Mouse (Mus musculus): ENCODE results near the gene Camk1. TPM values are rescaled to one million over a fixed set of nuclear protein-coding genes. Genes with fewer than 3 reads are reported as not detected.
A peak's percentile ranks its signal among the peaks of the same experiment; 100 is the strongest.

The Camk1 gene
- total RNA-seq (2022): 10 to 100 TPM; 37.4 to 43.2 (median 40.5) TPM

DNA sequence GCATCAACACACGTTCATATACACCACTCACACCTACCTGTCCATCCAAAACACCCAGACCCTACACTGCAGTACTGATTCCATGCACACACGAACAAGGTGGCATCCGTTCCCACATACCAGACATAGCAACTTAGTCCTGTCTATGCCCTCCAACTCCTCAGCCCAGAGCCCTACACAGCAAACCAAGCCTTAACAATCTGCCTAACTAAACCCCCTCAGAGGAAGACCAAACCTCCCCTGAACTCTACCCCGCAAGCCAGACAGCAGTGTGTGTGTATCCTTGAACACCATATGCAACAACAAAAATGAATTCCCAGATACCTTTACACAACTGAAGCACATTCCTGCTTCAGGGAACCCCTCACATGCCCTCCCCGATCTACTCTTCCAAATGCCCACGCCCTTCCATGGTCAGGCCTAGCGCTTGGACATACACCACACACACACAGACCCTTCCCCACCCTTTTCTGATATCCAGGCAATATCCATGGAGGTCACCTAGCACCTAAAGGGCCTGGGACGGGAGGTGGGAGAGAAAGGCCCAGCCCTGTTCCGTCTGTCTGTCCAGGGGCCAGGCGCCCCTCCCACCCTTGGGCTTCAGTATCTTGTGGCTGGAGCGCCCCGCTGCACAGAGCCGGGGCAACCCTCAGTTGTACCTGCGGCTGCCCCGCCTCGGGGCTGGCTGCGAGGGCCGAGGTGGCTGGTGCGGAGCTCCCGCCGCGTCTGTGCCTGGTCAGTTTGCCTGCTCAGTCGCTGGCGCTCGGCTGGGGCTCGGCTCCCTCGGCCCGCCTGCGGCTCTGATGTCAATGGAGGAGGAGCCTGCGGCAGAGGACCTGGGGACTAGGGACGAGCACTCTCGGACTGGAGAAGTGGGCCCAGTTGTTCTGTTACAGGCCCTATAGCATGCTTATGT is at the start of gene Camk1:
TSS of gene Camk1 (minus strand) at position 808 of the 916 bp plus-strand sequence.
- DNase-seq (ENCODE audit: low spot score in 2 of 2): peak; percentile 76 to 80

DNA sequence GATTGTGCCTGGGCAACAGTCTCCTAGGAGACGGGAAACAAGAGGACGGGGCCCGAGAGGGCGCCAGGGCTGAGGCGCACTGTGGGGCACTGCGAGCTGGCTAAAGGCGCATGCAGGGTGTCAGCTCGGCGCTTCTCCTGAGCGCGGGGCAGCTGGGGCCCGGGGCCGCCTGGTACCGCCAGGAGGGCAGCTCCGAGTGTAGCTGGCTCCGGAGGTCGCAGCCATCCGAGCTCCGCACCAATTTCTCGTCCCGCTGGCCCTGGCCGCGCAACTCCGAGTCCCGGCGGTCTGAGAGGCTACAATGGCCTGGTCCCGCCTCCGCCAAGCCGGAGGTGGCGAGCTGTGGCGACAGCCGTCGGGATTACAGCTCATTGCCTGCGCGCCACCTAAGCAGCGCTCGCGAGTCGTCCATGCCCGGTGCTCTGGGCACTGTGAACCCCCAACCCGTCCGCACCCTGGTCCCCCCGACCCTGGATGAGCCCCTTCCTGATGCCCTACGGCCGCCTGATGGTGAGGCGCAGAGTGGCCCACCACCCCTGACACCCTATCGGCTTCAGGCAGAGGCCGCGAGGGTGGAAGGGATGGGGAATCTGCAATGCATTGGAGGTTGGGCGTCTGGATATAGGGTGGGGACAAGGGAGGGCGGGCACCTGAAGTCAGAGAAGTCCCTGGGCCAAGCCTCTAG is 48.7 kb upstream of the Camk1 start:
- DNase-seq (ENCODE audit: low spot score in 2 of 2): no peak

GRCm38 (mm10) chr6:113392015-113392386 is 48.2 kb upstream of the Camk1 start:
- no peak for DNase-seq (ENCODE audit: low spot score in 2 of 2)

DNA sequence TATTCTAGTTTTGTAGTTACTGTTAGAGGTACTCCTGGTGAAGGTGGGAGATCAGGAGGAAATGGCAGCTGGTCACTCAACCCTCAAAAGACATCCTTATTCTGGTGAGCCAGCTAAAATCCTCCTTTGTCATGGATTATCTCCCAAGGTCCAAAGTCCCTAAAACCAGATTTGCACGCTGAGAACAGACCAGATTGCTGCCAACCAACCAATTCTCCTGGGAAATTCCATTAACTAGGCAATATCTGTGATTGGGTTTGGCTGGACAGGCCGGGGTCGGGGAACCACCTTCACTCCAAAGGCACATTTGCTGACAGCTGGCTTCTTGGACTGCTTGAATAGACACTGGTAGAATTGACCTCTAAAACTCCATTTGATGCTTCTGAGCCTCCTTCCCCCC is 46.9 kb upstream of the Camk1 start:
- DNase-seq (ENCODE audit: low spot score in 2 of 2): no peak

- no peak for DNase-seq (ENCODE audit: low spot score in 2 of 2)
Observed at GRCm38 (mm10) chr6:113388960-113389359, 45.2 kb upstream of the Camk1 start, which contains the start of gene Ttll3. Gene Ttll3, plus strand, starts transcription at chr6:113389260.

GRCm38 (mm10) chr6:113386025-113386424 is 42.2 kb upstream of the Camk1 start:
- DNase-seq (ENCODE audit: low spot score in 2 of 2): no peak

DNA sequence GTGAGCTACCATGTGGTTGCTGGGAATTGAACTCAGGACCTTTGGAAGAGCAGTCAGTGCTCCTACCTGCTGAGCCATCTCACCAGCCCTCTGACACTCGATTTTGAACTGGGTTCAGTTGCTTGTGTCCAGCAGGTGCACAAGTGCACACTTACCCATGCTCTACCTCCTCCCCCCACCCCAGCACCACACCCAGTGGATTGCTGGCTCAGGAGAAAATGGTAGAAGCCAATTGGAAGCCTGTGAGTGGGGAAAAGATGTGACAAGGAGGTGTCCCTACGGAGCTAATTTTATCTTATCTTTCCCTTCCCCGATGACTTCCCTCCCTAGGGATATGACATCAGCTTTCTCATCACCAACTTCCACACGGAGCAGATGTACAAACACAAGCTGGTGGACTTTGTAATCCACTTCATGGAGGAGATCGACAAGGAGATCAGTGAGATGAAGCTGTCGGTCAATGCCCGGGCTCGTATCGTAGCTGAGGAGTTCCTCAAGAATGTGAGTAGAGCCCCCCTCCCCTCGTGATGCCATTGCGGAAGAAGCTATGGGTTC is 41.5 kb upstream of the Camk1 start:
- DNase-seq (ENCODE audit: low spot score in 2 of 2): no peak

DNA sequence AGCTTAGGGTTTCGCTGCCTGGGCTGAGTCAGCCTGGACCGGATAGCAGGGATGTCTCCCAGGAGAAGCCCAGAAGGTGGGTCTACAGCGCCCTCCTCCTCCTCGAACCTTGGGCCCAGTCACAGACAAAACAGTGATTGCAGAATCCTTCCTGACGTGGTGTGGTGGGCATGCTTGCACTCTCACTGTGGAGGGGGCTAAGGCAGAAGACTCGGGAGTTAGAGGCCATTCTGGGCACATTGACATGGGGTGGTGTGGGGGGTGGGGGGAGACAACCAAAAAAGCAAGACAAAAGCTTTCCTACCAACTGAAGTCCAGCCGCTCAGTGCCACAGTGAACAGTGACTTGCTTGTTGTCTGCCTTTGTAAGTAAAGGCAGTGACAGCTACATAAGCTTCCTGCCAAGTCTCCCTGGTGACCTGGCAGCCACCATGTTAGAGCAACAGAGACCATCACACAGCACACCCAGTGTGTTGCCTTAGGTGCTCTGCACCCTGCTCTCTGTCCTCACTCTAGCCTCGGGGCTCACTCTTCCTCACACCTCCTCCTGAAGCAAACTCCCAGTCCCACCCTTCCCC is 40.7 kb upstream of the Camk1 start:
- DNase-seq (ENCODE audit: low spot score in 2 of 2): no peak

DNA sequence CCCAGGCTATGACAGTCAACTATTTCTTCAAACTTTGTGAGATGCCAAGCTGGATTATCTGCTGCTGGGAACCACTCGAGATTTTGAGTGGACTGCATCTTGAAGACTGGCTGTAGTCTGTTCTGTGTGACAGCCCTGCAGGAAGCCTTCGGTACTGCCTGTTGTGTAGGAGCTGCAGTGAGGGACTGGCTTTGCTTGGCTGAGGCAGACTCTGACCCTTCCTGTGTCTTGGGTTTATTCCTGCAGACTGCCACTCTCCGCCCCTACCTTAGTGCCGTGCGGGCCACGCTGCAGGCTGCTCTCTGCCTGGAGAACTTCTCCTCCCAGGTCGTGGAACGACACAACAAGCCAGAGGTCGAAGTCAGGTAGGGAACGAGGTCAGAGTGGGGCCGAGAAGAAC is 36.7 kb upstream of the Camk1 start:
- no peak for DNase-seq (ENCODE audit: low spot score in 2 of 2)

DNA sequence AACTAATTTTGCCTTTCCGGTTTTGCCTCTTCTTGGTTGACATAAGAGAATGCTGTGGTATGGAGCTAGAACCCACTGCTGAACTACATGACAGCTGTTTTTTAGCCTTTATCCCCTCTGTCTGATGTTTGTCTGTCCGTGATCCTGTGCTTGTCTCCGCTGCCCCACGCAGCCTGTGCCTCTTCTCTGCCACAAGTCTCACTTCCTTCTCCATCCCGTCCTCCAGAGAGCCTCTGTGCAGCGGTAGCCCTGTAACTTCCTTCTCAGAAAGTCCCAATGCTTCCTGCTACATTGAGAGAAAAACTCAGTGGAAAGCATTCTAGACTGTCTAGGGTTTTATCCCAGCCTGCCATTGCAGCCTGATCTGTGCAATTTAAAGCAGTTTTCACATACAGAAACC is 35.5 kb upstream of the Camk1 start:
- no peak for DNase-seq (ENCODE audit: low spot score in 2 of 2)

- DNase-seq (ENCODE audit: low spot score in 2 of 2): peak; percentile 84 to 89
Observed at GRCm38 (mm10) chr6:113377496-113378385, 34.0 kb upstream of the Camk1 start, which contains the start of the genes Tada3 and Arpc4. Gene Tada3, minus strand, starts transcription at chr6:113377883. Gene Arpc4, plus strand, starts transcription at chr6:113378115.

- no peak for DNase-seq (ENCODE audit: low spot score in 2 of 2)
Observed at GRCm38 (mm10) chr6:113377172-113377495, 33.4 kb upstream of the Camk1 start.

- no peak for DNase-seq (ENCODE audit: low spot score in 2 of 2)
Observed at GRCm38 (mm10) chr6:113373491-113373890, 29.7 kb upstream of the Camk1 start.

DNA sequence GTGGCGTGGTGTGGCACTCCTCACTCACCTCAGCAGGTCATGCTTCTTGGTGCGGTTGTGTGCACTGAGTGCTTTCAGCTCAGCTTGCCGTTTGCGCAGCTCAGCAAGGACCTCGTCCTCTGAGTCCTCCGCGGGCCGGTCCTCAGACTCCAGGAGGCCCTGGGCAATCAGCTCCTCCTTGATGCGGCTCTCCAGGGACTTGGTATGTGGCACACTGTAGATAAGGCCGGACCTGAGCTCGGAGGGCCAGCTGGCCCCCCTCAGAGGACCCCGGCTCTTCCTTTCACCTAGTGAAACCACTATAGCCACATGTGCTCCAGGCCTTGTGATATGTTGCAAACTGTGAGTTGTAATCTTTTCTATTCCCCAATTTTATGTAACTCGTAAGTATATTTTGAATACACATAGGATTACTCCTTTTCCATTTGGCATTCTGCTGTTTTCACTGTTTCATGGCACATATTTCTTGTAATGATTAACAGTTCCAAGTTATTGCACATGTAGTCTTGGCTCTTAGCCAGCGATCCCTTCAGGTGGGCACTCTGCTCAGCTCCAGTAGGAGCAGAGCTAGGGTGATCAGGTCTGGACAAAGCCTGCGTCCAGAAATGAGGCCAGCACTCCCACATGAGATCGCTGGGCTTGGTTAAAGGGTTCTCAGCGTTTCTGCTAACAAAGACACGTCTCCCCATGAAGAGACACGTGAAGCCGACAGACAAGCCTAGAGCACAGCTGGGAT is 26.6 kb upstream of the Camk1 start:
- DNase-seq (ENCODE audit: low spot score in 2 of 2): no peak

DNA sequence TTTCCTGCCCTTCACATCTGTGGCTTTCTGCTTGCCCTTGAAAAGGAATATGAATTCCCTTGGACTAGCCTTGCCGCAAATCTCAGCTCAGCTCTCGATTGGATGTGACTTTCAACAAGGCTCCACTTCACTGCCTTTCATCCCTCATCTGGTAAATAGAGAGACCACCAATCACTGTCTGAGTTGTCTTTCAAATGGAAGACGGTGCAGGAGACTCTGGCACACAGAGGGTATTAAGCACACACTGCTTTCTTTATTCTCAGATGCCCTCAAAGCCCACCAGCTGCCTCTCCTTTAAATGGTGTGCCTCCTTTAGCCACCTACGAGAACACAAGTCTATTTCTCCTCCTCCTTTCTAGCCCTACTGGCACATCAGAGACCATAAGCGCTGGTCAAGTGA is 24.8 kb upstream of the Camk1 start:
- no peak for DNase-seq (ENCODE audit: low spot score in 2 of 2)

DNA sequence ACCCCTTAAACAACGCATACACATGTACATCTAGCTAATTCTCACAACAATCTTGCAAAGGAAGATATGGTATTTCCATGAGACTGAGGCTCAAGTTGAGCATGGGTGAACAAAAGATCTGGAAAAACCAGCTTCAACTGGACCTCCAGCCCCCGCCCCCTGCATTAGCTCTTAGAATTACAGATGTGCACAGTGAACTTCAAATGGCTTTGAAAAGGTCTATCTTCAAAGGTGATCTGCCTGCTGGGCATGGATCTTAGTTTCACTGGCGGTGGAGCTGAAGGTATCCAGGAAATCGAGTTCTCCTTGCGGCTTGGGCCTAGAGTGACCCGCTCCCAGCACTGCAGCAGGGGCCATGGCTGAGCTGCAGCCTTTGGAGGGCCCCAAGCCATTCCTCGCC is 24.3 kb upstream of the Camk1 start:
- DNase-seq (ENCODE audit: low spot score in 2 of 2): no peak

GRCm38 (mm10) chr6:113367574-113367973 is 23.8 kb upstream of the Camk1 start:
- DNase-seq (ENCODE audit: low spot score in 2 of 2): no peak

DNA sequence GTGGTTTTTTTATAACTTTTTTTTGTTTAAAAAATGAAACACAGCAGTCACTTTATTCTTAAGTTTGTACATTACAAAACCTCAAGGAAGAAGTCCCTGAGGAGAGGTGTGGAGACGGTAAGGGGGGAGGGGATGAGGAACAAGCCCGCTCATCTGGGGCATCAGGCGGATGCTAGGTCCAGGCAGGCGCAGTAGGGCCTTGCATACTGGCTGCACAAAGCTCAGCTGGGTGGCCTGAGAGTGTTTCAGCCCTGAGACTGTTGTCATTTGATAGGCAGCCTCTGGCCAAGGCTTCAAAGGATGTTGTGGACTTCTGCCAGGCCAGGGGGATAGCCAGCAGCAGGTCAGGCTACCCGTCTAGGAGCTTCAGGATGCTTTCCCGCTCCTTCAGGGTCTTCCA is 22.9 kb upstream of the Camk1 start:
- DNase-seq (ENCODE audit: low spot score in 2 of 2): no peak

DNA sequence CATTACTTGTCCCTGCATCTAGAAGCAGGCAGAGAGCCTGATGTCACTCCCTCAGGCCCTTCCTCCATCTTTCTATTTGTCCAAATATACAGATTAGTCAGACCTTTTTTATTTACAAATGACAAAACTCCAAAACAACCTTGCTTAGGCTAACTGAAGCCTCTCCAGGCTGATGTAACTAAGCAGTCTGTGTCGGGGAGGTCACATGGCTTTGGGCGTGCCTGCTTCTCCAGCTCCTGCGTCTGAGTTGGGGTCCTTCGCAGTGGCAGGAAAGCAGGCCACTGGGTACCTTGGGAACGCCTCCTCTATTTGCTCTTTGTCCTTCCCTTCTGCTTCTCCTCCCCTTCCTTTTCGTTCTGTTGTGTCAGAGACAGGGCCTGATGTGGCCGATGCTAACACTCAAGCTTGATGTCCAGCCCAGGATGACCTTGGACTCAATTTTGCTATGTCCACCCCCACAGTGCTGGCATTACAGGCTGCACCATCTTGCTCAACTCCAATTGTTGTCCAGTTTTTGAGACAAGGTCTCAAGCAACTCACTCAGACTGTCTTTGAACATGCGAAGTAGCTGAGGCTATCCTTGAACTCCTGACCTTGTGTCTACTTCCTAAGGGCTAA is 20.8 kb upstream of the Camk1 start:
- no peak for DNase-seq (ENCODE audit: low spot score in 2 of 2)

- no peak for DNase-seq (ENCODE audit: low spot score in 2 of 2)
Observed at GRCm38 (mm10) chr6:113362241-113362640, 18.5 kb upstream of the Camk1 start.

Measured in gastrocnemius, adult 8-10 months (tissue).